ENCODE assay signal across 8 mouse cellular contexts in the genomic region with DNA sequence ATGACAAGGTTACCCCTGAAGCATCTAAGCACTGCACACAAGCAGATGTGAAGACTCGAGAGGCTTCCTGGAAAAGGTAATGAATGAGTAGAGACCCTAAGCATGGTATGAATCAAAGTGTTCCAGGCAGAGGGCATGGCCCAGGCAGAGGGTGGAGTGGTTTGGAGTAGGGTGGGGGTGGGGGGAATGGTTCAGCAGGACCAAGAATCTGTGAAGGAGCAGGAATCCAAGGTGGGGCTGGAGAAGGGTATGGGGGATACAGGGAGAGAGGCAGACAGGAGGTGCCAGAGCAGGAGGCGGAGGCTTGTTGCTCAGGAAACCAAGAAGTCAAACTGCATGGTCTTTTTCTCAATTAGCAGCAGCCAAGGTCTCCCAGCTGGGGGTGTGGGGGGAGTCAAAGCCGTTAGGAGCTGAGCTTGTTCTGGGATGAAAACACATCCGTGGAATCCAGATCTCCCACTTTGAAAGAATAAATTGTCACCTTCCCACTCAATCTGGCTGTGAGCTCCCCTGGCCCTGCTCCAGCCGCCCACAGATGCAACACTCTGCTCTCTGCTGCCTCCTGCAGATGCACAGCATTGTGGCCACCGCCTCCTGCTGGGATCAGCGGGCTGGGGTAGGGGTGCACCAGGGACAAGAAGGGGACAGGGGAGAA.
DNase-seq lines count a peak whose midpoint lies in the region; ATAC-seq and TF ChIP-seq lines count a peak whose summit lies in the region.

No protein-coding gene starts in this region.

- H3K4me2 ChIP-seq in embryonic facial prominence, embryonic 13.5 days = no peak overlapping the region

- ATAC-seq in Patski = peak; percentile 32
- 0 out of 2 replicates have a peak, but pooled peaks have one; percentile 67 for ATAC-seq in embryonic facial prominence, embryonic 13.5 days (ENCODE audit: insufficient number of reproducible peaks, insufficient read depth, low FRiP score, low TSS enrichment, low read depth)

- TF ChIP-seq CTCF in Patski (IDR thresholded peaks at IDR 0.05) = peak; percentile 88

- peaks cover 33% of the 10 kb centered on the region for H3K4me1 ChIP-seq in embryonic facial prominence, embryonic 13.5 days

- no peaks in the 10 kb centered on the region for H3K27me3 ChIP-seq in Patski
- no peaks in the 10 kb centered on the region; the same call in 1 of the 2 replicates for H3K27me3 ChIP-seq in embryonic facial prominence, embryonic 13.5 days

- H3K36me3 ChIP-seq in embryonic facial prominence, embryonic 13.5 days = no peaks in the 10 kb centered on the region

- peak overlapping the region; percentile 76; the same call in 1 of the 2 replicates for H3K27ac ChIP-seq in embryonic facial prominence, embryonic 13.5 days

- in situ Hi-C loops in Patski (cut with MboI; ENCODE audit: low pct_unique_long_range_greater_than_20kb) = no loop called here

- no peak overlapping the region for H3K9ac ChIP-seq in embryonic facial prominence, embryonic 13.5 days

- no peak overlapping the region for H3K4me3 ChIP-seq in embryonic facial prominence, embryonic 13.5 days

- intact Hi-C loops in heart, postnatal 14 days (cut with DNase I) = no loop called here

- POLR2A ChIA-PET in Patski (lab: Charles Lee) = interaction anchor here (0.7 to 3.2 kb wide), 2 partner anchors 14 to 227 kb away, joined by 5 to 15 read pairs; no protein-coding TSS in a partner anchor

- no peaks in the 10 kb centered on the region for H3K9me3 ChIP-seq in embryonic facial prominence, embryonic 13.5 days

- CTCF ChIA-PET in Patski (lab: Charles Lee) = interaction anchor here (0.8 to 1.9 kb wide), 8 partner anchors 13 to 155 kb away, joined by 3 to 13 read pairs (median 5); no protein-coding TSS in a partner anchor

- DNase-seq in heart, postnatal 14 days = peak; percentile 25 to 43
- DNase-seq in heart, adult 8-10 months (ENCODE audit: low spot score) = no peak
- DNase-seq in Patski (ENCODE audit: low read depth, low spot score) = peak; percentile 72
- DNase-seq in kidney, postnatal 36 days = peak; percentile 21 to 69
- peak; percentile 27 for DNase-seq in retina, embryonic 14.5 days (ENCODE audit: low spot score)
- DNase-seq in urinary bladder, postnatal 10 days (ENCODE audit: low spot score) = no peak
- DNase-seq in thymus, postnatal 25 days = no peak

- 28% methylated on average over 7 of the region's 7 CpGs for WGBS in embryonic facial prominence, embryonic 13.5 days

Comparison
In these comparisons a context has a peak if more than half of its experiments do, and no peak if none do; other contexts are left out.
1. DNase-seq: peak in heart, postnatal 14 days (2 of 2), Patski (single experiment), kidney, postnatal 36 days (2 of 2) and retina, embryonic 14.5 days (single experiment); none in heart, adult 8-10 months (single experiment), urinary bladder, postnatal 10 days (single experiment) and thymus, postnatal 25 days (single experiment).